Mouse (Mus musculus): ENCODE data around the gene Gm28053. TPM values are rescaled to one million over a fixed set of nuclear protein-coding genes. Genes with fewer than 3 reads are reported as not detected.

Gene Gm28053
- polyA plus RNA-seq, 1 experiment: not detected

DNA sequence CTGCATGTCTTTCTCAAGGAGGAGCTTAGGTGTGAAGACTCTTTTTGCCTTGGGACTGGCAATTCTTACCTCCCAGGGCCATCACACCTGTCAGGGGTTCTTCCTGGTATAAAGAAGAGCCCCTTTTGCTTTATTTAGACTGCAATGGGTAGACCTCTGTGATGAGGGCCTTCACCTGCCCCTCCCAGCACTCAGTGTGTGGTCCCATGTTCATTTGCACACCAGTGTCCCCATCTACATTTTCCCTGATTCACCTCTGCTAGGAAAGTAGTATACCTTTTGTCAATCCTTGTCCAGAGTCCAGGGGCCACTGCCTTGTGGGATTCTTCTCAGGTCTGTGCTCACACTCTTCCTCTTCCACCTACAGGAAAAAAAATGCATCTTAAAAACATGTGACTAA is 14.3 kb upstream of the Gm28053 start:
- Histone ChIP-seq H3K4me3 (ENCODE audit: insufficient read depth, low read length) (no peak overlapping the region), H3K27ac (ENCODE audit: insufficient read depth, low read depth, low read length) (no peak overlapping the region), H3K4me1 (ENCODE audit: control insufficient read depth, insufficient read depth, low read length) (peaks cover 27% of the 10 kb centered on the region)
- TF ChIP-seq POLR2A (IDR thresholded peaks at IDR 0.05; ENCODE audit: borderline replicate concordance, low read depth, low read length) (no peak), CTCF (IDR thresholded peaks at IDR 0.05; ENCODE audit: low read depth, low read length) (no peak)

DNA sequence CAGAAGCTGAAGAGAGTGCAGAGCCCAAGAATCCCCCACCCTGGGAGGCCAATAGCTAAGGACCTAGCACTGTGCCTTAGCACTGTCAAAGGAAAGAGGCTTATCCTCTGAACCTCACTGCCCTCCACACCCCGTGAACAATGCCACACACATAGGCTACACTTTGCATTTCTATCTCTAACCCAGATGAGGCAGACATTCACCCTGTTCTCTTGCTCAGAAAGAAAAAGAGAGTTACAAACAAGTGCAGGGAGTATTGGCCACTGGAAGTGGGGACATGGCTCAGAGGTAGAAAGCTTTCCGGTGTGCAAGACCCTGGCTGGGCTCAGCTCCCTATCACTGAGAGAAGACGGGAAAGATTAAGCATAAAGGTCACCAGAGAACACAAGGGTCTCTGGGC is 12.3 kb upstream of the Gm28053 start:
- TF ChIP-seq POLR2A (IDR thresholded peaks at IDR 0.05; ENCODE audit: borderline replicate concordance, low read depth, low read length): no peak
- no peak for TF ChIP-seq CTCF (IDR thresholded peaks at IDR 0.05; ENCODE audit: low read depth, low read length)
- no peak overlapping the region for H3K27ac ChIP-seq (ENCODE audit: insufficient read depth, low read depth, low read length)
- H3K4me3 ChIP-seq (ENCODE audit: insufficient read depth, low read length): no peak overlapping the region
- peaks cover 13% of the 10 kb centered on the region for H3K4me1 ChIP-seq (ENCODE audit: control insufficient read depth, insufficient read depth, low read length)

- TF ChIP-seq POLR2A (IDR thresholded peaks at IDR 0.05; ENCODE audit: borderline replicate concordance, low read depth, low read length) (no peak), CTCF (IDR thresholded peaks at IDR 0.05; ENCODE audit: low read depth, low read length) (no peak)
- Histone ChIP-seq H3K4me3 (ENCODE audit: insufficient read depth, low read length) (no peak overlapping the region), H3K4me1 (ENCODE audit: control insufficient read depth, insufficient read depth, low read length) (no peaks in the 10 kb centered on the region), H3K27ac (ENCODE audit: insufficient read depth, low read depth, low read length) (no peak overlapping the region)
Measured at GRCm38 (mm10) chr6:48720326-48720725, 1.9 kb downstream of the Gm28053 start.

GRCm38 (mm10) chr6:48723468-48723867 is 5.1 kb downstream of the Gm28053 start:
- TF ChIP-seq CTCF (IDR thresholded peaks at IDR 0.05; ENCODE audit: low read depth, low read length) (no peak), POLR2A (IDR thresholded peaks at IDR 0.05; ENCODE audit: borderline replicate concordance, low read depth, low read length) (no peak)
- no peak overlapping the region for H3K27ac ChIP-seq (ENCODE audit: insufficient read depth, low read depth, low read length)
- no peak overlapping the region for H3K4me3 ChIP-seq (ENCODE audit: insufficient read depth, low read length)
- H3K4me1 ChIP-seq (ENCODE audit: control insufficient read depth, insufficient read depth, low read length): no peaks in the 10 kb centered on the region

DNA sequence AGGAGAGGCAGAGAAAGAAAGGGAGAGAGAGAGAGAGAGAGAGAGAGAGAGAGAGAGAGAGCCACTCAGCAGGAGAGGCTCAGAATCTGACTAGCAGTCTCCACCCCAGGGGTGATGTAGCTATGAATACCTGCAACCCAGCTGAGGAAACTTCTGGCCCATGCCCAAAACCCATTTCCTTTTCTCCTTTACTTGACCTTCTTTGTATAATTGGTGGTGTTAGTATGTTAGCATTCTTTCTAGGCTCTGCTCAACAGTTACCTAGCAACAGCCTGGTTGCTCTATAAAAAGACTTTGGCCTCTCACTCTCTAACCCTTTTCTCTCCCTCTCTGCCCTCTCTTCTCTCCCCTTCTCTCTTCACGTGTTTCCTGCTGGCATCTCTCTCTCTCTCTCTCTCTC is 7.1 kb downstream of the Gm28053 start:
- H3K27ac ChIP-seq (ENCODE audit: insufficient read depth, low read depth, low read length): no peak overlapping the region

DNA sequence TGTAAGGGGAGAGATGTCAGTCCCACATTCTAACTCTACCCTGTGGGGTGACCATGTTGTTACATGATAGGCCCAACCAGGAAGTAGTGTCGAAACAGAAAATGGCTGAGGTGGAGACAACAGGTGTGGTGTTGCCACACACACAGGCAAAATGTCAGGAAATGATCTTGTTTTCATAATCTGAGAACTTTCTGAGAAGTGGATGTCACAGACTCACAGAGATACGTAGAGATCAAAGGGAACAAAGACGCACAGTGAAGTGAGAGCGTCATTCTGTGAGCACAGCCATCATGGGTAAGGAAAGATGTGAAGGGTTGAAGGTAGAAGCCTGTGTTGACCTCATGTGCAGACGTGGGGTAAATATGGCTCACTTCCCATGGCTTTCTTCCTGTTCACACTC is 9.4 kb downstream of the Gm28053 start:
- TF ChIP-seq CTCF (IDR thresholded peaks at IDR 0.05; ENCODE audit: low read depth, low read length) (no peak), POLR2A (IDR thresholded peaks at IDR 0.05; ENCODE audit: borderline replicate concordance, low read depth, low read length) (no peak)
- no peak overlapping the region for H3K27ac ChIP-seq (ENCODE audit: insufficient read depth, low read depth, low read length)
- no peaks in the 10 kb centered on the region for H3K4me1 ChIP-seq (ENCODE audit: control insufficient read depth, insufficient read depth, low read length)
- H3K4me3 ChIP-seq (ENCODE audit: insufficient read depth, low read length): no peak overlapping the region

More for the DNA sequence above, 7.1 kb downstream of the Gm28053 start:
- TF ChIP-seq POLR2A (IDR thresholded peaks at IDR 0.05; ENCODE audit: borderline replicate concordance, low read depth, low read length) (no peak), CTCF (IDR thresholded peaks at IDR 0.05; ENCODE audit: low read depth, low read length) (no peak)
- H3K4me3 ChIP-seq (ENCODE audit: insufficient read depth, low read length): no peak overlapping the region
- no peaks in the 10 kb centered on the region for H3K4me1 ChIP-seq (ENCODE audit: control insufficient read depth, insufficient read depth, low read length)

- Histone ChIP-seq H3K4me1 (ENCODE audit: control insufficient read depth, insufficient read depth, low read length) (no peaks in the 10 kb centered on the region), H3K27ac (ENCODE audit: insufficient read depth, low read depth, low read length) (no peak overlapping the region)
- no peak for TF ChIP-seq CTCF (IDR thresholded peaks at IDR 0.05; ENCODE audit: low read depth, low read length)
Measured at GRCm38 (mm10) chr6:48732864-48733304, 14.5 kb downstream of the Gm28053 start.

GRCm38 (mm10) chr6:48733660-48734059 is 15.3 kb downstream of the Gm28053 start:
- Histone ChIP-seq H3K4me1 (ENCODE audit: control insufficient read depth, insufficient read depth, low read length) (no peaks in the 10 kb centered on the region), H3K27ac (ENCODE audit: insufficient read depth, low read depth, low read length) (no peak overlapping the region), H3K4me3 (ENCODE audit: insufficient read depth, low read length) (no peak overlapping the region)

More at GRCm38 (mm10) chr6:48732864-48733304, 14.5 kb downstream of the Gm28053 start:
- H3K4me3 ChIP-seq (ENCODE audit: insufficient read depth, low read length): no peak overlapping the region

GRCm38 (mm10) chr6:48737053-48737452 is 18.6 kb downstream of the Gm28053 start:
- TF ChIP-seq POLR2A (IDR thresholded peaks at IDR 0.05; ENCODE audit: borderline replicate concordance, low read depth, low read length): no peak
- Histone ChIP-seq H3K4me1 (ENCODE audit: control insufficient read depth, insufficient read depth, low read length) (no peaks in the 10 kb centered on the region), H3K27ac (ENCODE audit: insufficient read depth, low read depth, low read length) (no peak overlapping the region), H3K4me3 (ENCODE audit: insufficient read depth, low read length) (no peak overlapping the region)

More at GRCm38 (mm10) chr6:48733660-48734059, 15.3 kb downstream of the Gm28053 start:
- no peak for TF ChIP-seq CTCF (IDR thresholded peaks at IDR 0.05; ENCODE audit: low read depth, low read length)
- TF ChIP-seq POLR2A (IDR thresholded peaks at IDR 0.05; ENCODE audit: borderline replicate concordance, low read depth, low read length): no peak

DNA sequence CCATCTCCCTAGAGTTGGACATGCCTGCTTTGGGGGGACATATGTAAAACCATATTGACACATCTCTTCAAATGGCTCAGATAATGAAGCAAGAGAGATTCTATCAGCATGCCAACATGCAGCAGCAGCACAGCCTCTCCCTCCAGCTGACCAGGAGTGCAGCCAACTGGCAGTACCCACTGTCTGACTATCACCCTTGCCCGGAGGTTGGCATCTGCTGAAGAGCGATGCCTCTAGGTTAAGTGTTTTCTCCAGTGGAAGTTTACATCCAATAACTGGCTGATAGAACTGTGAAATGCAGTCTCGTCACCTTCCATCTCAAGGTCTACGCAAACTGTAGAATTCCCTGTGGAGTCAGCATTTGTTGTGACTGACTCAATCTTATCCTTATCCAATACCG is 19.3 kb downstream of the Gm28053 start:
- Histone ChIP-seq H3K27ac (ENCODE audit: insufficient read depth, low read depth, low read length) (no peak overlapping the region), H3K4me3 (ENCODE audit: insufficient read depth, low read length) (no peak overlapping the region), H3K4me1 (ENCODE audit: control insufficient read depth, insufficient read depth, low read length) (no peaks in the 10 kb centered on the region)
- TF ChIP-seq CTCF (IDR thresholded peaks at IDR 0.05; ENCODE audit: low read depth, low read length) (no peak), POLR2A (IDR thresholded peaks at IDR 0.05; ENCODE audit: borderline replicate concordance, low read depth, low read length) (no peak)

Measured in bone marrow macrophage, adult 2 months (primary cell).